Mouse (Mus musculus): ENCODE results near the gene Vmn1r174.
"Not testable (repeated sequence)": the region's sequence is repeated elsewhere in the genome, so short reads cannot be mapped to it uniquely, and the experiment has no call there.

The Vmn1r174 gene

GRCm38 (mm10) chr7:23751970-23752369 lies at the start of gene Vmn1r174:
Vmn1r174 (plus strand) TSS chr7:23752270.
- not testable (repeated sequence) for DNase-seq (ENCODE audit: low read depth, low spot score)

DNA sequence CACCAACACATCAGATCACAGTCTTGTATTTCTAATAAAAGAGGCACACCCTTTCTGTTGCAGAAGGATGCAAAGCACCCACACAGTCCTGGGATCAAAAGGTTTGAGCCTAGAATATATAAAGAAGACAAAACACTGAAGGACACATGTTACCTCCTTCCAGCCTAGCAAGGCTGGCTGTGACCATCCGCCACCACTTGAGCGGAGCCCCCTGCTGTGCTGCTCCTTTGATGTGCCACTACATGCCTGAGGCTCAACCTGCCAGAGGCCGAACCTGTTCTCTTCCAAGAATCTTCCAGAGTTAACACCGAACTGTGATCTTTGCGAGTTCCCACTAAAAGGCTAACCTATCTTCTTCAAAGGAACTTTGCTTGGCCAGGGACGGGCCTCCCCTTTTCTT lies 32.5 kb downstream of the Vmn1r174 start:
- DNase-seq (ENCODE audit: low read depth, low spot score), result no peak

GRCm38 (mm10) chr7:23810543-23810942 lies 58.5 kb downstream of the Vmn1r174 start, which contains the start of gene Vmn1r175:
Vmn1r175 (minus strand) TSS chr7:23810643.
- not testable (repeated sequence) for DNase-seq (ENCODE audit: low read depth, low spot score)

Data from brain, embryonic 18.5 days (tissue).